Mouse (Mus musculus): ENCODE results near the gene Ubap1. TPM values are rescaled to one million over a fixed set of nuclear protein-coding genes. Genes with fewer than 3 reads are reported as not detected.

Ubap1 gene
- 45.4 to 54.3 TPM (median 51.5 TPM) in 4 replicates for total RNA-seq (2023; ENCODE audit: inconsistent age)

GRCm38 (mm10) chr4:41348584-41349198 is at the start of gene Ubap1:
Gene Ubap1 (plus strand): TSS chr4:41348996.

GRCm38 (mm10) chr4:41314141-41315129 is 34.4 kb upstream of the Ubap1 start, which contains the start of gene Dcaf12:
Gene Dcaf12 (minus strand): TSS chr4:41314889.

Other genes with a start within 250 kb of the Ubap1 start
- gene Nol6, start 224.5 kb upstream of the Ubap1 start, total RNA-seq (2023; ENCODE audit: inconsistent age) = 56.9 to 65.9 TPM (median 59.5 TPM) in 4 replicates
- 83.4 to 97.4 TPM (median 91.0 TPM) in 4 replicates for gene Ube2r2, start 213.3 kb upstream of the Ubap1 start, total RNA-seq (2023; ENCODE audit: inconsistent age)
- gene Ubap2, start 73.9 kb upstream of the Ubap1 start, total RNA-seq (2023; ENCODE audit: inconsistent age) = 51.9 to 63.1 TPM (median 58.3 TPM) in 4 replicates
- 40.3 to 44.5 TPM (median 42.0 TPM) in 4 replicates for gene Dcaf12, start 34.1 kb upstream of the Ubap1 start, total RNA-seq (2023; ENCODE audit: inconsistent age)
- gene Kif24, start 115.9 kb downstream of the Ubap1 start, total RNA-seq (2023; ENCODE audit: inconsistent age) = 3.0 to 4.6 TPM (median 3.5 TPM) in 4 replicates
- 3.7 to 5.9 TPM (median 5.3 TPM) in 4 replicates for gene Nudt2, start 116.2 kb downstream of the Ubap1 start, total RNA-seq (2023; ENCODE audit: inconsistent age)
- gene AI464131, start 154.1 kb downstream of the Ubap1 start, total RNA-seq (2023; ENCODE audit: inconsistent age) = not detected in 4 replicates
- not detected in 4 replicates for gene 1110017D15Rik, start 168.3 kb downstream of the Ubap1 start, total RNA-seq (2023; ENCODE audit: inconsistent age)
- 13.8 to 14.4 TPM (median 14.4 TPM) in 4 replicates for gene Fam219a, start 220.5 kb downstream of the Ubap1 start, total RNA-seq (2023; ENCODE audit: inconsistent age)
- gene Dnaic1, start 220.8 kb downstream of the Ubap1 start, total RNA-seq (2023; ENCODE audit: inconsistent age) = not detected in 4 replicates